Mouse (Mus musculus): ENCODE measurements around the gene Ctnna2. TPM values are rescaled to one million over a fixed set of nuclear protein-coding genes. Genes with fewer than 3 reads are reported as not detected.
A peak's percentile ranks its signal among the peaks of the same experiment; 100 is the strongest.

The Ctnna2 gene
- polyA plus RNA-seq, 1 experiment from 2014 or later: 89.0 TPM

DNA sequence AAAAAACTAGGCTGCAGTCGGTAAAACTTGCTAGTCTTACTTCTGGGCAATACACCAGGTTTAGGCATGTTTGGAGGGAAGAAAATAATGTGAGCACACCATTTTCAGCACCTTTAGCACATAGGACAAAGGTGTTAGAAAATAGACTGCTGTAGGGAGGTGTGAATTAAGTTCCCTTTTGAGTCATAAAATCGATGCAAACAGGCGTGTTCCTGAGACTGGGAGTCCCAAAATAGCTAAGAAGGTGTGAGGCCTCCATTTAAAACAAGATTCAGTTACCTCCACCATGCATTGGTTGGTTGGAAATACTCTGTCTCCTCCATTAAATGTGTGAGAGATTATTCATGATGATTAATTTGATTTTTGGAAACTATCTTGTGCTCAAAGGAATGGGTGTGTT, 50.1 kb downstream of the Ctnna2 start:
- Histone ChIP-seq H3K9me3 (replicated peaks; ENCODE audit: control insufficient read depth, low read length) (no peaks in the 10 kb centered on the region), H3K4me1 (ENCODE audit: control insufficient read depth, insufficient read depth, low read length) (no peaks in the 10 kb centered on the region), H3K4me2 (ENCODE audit: low read length) (no peak overlapping the region), H3K27ac (ENCODE audit: low read depth, low read length) (no peak overlapping the region), H3K4me3 (ENCODE audit: low read depth, low read length) (no peak overlapping the region), H3K9ac (ENCODE audit: low read length) (no peak overlapping the region), H3K36me3 (ENCODE audit: control insufficient read depth, insufficient read depth, low read length) (no peaks in the 10 kb centered on the region), H3K27me3 (replicated peaks; ENCODE audit: control insufficient read depth, insufficient read depth, low read length) (no peaks in the 10 kb centered on the region)
- DNase-seq (ENCODE audit: low spot score): no peak
- ATAC-seq: no peak
- WGBS: 87% methylated on average over 3 of the region's 3 CpGs

DNA sequence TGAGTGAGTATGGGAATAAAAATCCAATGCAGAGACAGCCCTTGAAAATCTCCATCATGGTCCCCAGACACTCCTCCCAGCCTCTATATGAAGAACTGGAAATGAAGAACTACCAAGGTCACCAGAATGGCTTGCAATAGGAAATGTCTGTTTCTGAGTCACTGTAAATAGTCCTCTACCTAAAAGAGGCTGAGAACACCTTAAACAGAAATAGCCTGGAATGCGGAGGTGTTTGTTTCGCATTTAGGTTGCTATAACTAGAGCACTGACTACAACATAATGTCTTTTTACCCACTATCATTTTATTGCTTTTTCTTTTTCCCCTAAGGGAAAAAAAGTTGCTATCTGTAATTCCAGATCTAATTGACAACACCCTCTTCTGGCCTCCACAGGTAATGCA, 106.3 kb downstream of the Ctnna2 start:
- Histone ChIP-seq H3K27ac (ENCODE audit: low read depth, low read length) (no peak overlapping the region), H3K4me2 (ENCODE audit: low read length) (no peak overlapping the region), H3K9ac (ENCODE audit: low read length) (no peak overlapping the region), H3K36me3 (ENCODE audit: control insufficient read depth, insufficient read depth, low read length) (no peaks in the 10 kb centered on the region), H3K27me3 (replicated peaks; ENCODE audit: control insufficient read depth, insufficient read depth, low read length) (no peaks in the 10 kb centered on the region), H3K4me3 (ENCODE audit: low read depth, low read length) (no peak overlapping the region), H3K4me1 (ENCODE audit: control insufficient read depth, insufficient read depth, low read length) (no peaks in the 10 kb centered on the region), H3K9me3 (replicated peaks; ENCODE audit: control insufficient read depth, low read length) (no peaks in the 10 kb centered on the region)
- WGBS: 100% methylated on average over 2 of the region's 2 CpGs
- ATAC-seq (no peak), DNase-seq (ENCODE audit: low spot score) (no peak)

GRCm38 (mm10) chr6:77869313-77869712, 110.2 kb downstream of the Ctnna2 start:
- no peak overlapping the region for H3K4me2 ChIP-seq (ENCODE audit: low read length)
- 67% methylated on average over 2 of the region's 2 CpGs for WGBS
- ATAC-seq (no peak), DNase-seq (ENCODE audit: low spot score) (no peak)
- no peaks in the 10 kb centered on the region for H3K27me3 ChIP-seq (replicated peaks; ENCODE audit: control insufficient read depth, insufficient read depth, low read length)
- H3K9ac ChIP-seq (ENCODE audit: low read length): no peak overlapping the region
- H3K4me3 ChIP-seq (ENCODE audit: low read depth, low read length): no peak overlapping the region
- H3K4me1 ChIP-seq (ENCODE audit: control insufficient read depth, insufficient read depth, low read length): no peaks in the 10 kb centered on the region
- no peak overlapping the region for H3K27ac ChIP-seq (ENCODE audit: low read depth, low read length)
- H3K36me3 ChIP-seq (ENCODE audit: control insufficient read depth, insufficient read depth, low read length): no peaks in the 10 kb centered on the region
- H3K9me3 ChIP-seq (replicated peaks; ENCODE audit: control insufficient read depth, low read length): no peaks in the 10 kb centered on the region

- Histone ChIP-seq H3K27me3 (replicated peaks; ENCODE audit: control insufficient read depth, insufficient read depth, low read length) (no peaks in the 10 kb centered on the region), H3K4me2 (ENCODE audit: low read length) (no peak overlapping the region), H3K9me3 (replicated peaks; ENCODE audit: control insufficient read depth, low read length) (no peaks in the 10 kb centered on the region), H3K4me1 (ENCODE audit: control insufficient read depth, insufficient read depth, low read length) (no peaks in the 10 kb centered on the region), H3K27ac (ENCODE audit: low read depth, low read length) (no peak overlapping the region), H3K36me3 (ENCODE audit: control insufficient read depth, insufficient read depth, low read length) (no peaks in the 10 kb centered on the region), H3K9ac (ENCODE audit: low read length) (no peak overlapping the region), H3K4me3 (ENCODE audit: low read depth, low read length) (no peak overlapping the region)
- DNase-seq (ENCODE audit: low spot score): no peak
- WGBS: 61% methylated on average over 3 of the region's 3 CpGs
- ATAC-seq: no peak
Measured at GRCm38 (mm10) chr6:77868119-77868518, 111.4 kb downstream of the Ctnna2 start.

GRCm38 (mm10) chr6:77863379-77863778, 116.1 kb downstream of the Ctnna2 start:
- no peak overlapping the region for H3K27ac ChIP-seq (ENCODE audit: low read depth, low read length)
- no peaks in the 10 kb centered on the region for H3K4me1 ChIP-seq (ENCODE audit: control insufficient read depth, insufficient read depth, low read length)
- H3K4me3 ChIP-seq (ENCODE audit: low read depth, low read length): no peak overlapping the region
- WGBS: 91% methylated on average over 2 of the region's 2 CpGs
- H3K9ac ChIP-seq (ENCODE audit: low read length): no peak overlapping the region
- no peaks in the 10 kb centered on the region for H3K36me3 ChIP-seq (ENCODE audit: control insufficient read depth, insufficient read depth, low read length)
- ATAC-seq: no peak
- no peaks in the 10 kb centered on the region for H3K9me3 ChIP-seq (replicated peaks; ENCODE audit: control insufficient read depth, low read length)
- DNase-seq (ENCODE audit: low spot score): no peak
- H3K27me3 ChIP-seq (replicated peaks; ENCODE audit: control insufficient read depth, insufficient read depth, low read length): no peaks in the 10 kb centered on the region
- no peak overlapping the region for H3K4me2 ChIP-seq (ENCODE audit: low read length)

- Histone ChIP-seq H3K4me1 (ENCODE audit: control insufficient read depth, insufficient read depth, low read length) (no peaks in the 10 kb centered on the region), H3K36me3 (ENCODE audit: control insufficient read depth, insufficient read depth, low read length) (no peaks in the 10 kb centered on the region), H3K27me3 (replicated peaks; ENCODE audit: control insufficient read depth, insufficient read depth, low read length) (no peaks in the 10 kb centered on the region), H3K9ac (ENCODE audit: low read length) (no peak overlapping the region), H3K4me2 (ENCODE audit: low read length) (no peak overlapping the region), H3K9me3 (replicated peaks; ENCODE audit: control insufficient read depth, low read length) (no peaks in the 10 kb centered on the region), H3K4me3 (ENCODE audit: low read depth, low read length) (no peak overlapping the region), H3K27ac (ENCODE audit: low read depth, low read length) (no peak overlapping the region)
- DNase-seq (ENCODE audit: low spot score): no peak
- no peak for ATAC-seq
- WGBS: 89% methylated on average over 6 of the region's 6 CpGs
Measured at GRCm38 (mm10) chr6:77862781-77863180, 116.7 kb downstream of the Ctnna2 start.

DNA sequence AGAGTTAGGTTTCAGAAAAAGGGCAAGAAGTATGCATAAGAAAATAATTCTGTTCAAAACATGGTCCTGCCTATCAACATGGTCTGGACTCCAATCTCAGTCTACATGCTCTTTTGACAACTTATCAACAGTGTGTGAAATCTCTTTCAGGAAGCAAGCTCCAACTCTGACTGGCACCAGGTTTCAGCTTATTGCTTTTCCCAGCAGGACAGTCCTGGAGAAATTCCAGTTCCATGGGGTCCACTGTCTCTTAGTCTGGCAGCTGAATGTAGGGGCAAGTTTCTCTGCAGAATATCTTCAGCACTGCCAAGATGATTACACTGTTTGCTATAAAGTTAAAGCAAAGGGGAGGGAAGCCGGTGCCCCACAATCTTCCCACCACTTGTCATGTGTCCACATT, 130.1 kb downstream of the Ctnna2 start:
- H3K4me3 ChIP-seq (ENCODE audit: low read depth, low read length): no peak overlapping the region
- H3K27ac ChIP-seq (ENCODE audit: low read depth, low read length): no peak overlapping the region
- no peak overlapping the region for H3K9ac ChIP-seq (ENCODE audit: low read length)
- no peaks in the 10 kb centered on the region for H3K27me3 ChIP-seq (replicated peaks; ENCODE audit: control insufficient read depth, insufficient read depth, low read length)
- no peaks in the 10 kb centered on the region for H3K36me3 ChIP-seq (ENCODE audit: control insufficient read depth, insufficient read depth, low read length)
- 88% methylated on average over 1 of the region's 1 CpGs for WGBS
- H3K4me2 ChIP-seq (ENCODE audit: low read length): no peak overlapping the region
- DNase-seq (ENCODE audit: low spot score): peak; percentile 23
- no peaks in the 10 kb centered on the region for H3K4me1 ChIP-seq (ENCODE audit: control insufficient read depth, insufficient read depth, low read length)
- ATAC-seq: no peak
- H3K9me3 ChIP-seq (replicated peaks; ENCODE audit: control insufficient read depth, low read length): no peaks in the 10 kb centered on the region

DNA sequence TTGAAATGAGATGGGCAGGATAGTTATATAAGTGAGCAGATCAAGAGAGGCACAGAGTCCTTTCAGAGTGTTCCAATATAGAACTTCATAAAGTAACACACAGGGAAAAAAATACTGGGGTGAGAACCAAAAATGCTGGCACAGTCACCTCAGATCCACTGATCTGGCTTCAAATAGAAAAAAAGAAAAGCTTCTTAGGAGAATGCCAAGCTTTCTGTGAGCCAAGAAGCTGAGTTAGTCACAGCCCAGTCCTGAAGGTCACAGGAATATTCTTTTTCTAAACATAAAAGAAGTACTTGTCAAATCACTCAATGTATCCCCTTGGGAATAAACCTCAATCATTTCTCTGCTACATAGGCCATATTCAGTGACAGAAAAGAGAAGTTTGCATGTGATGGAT, 130.7 kb downstream of the Ctnna2 start:
- Histone ChIP-seq H3K4me2 (ENCODE audit: low read length) (no peak overlapping the region), H3K27ac (ENCODE audit: low read depth, low read length) (no peak overlapping the region), H3K4me3 (ENCODE audit: low read depth, low read length) (no peak overlapping the region), H3K27me3 (replicated peaks; ENCODE audit: control insufficient read depth, insufficient read depth, low read length) (no peaks in the 10 kb centered on the region), H3K36me3 (ENCODE audit: control insufficient read depth, insufficient read depth, low read length) (no peaks in the 10 kb centered on the region), H3K9ac (ENCODE audit: low read length) (no peak overlapping the region), H3K9me3 (replicated peaks; ENCODE audit: control insufficient read depth, low read length) (no peaks in the 10 kb centered on the region), H3K4me1 (ENCODE audit: control insufficient read depth, insufficient read depth, low read length) (no peaks in the 10 kb centered on the region)
- ATAC-seq: no peak
- DNase-seq (ENCODE audit: low spot score): no peak

DNA sequence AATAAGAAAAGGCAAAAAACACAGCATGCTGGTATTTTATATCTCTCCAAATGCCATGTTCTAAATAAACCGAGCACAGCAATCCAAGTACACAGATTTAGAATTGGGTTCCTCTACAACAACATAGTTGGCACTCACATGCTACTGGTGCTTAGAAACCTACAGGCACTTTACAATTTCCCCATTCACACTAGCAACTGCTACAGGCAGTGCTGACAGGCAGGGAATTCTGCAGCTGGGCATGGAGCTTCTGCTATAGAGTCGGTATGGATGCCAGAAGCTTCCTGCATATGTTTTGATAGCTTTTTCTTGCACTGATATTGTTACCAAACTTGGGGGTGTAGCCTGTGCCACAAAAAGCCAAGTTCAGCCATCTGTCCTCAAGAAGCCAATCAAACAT, 131.8 kb downstream of the Ctnna2 start:
- WGBS: 87% methylated on average over 2 of the region's 2 CpGs
- Histone ChIP-seq H3K27ac (ENCODE audit: low read depth, low read length) (no peak overlapping the region), H3K9me3 (replicated peaks; ENCODE audit: control insufficient read depth, low read length) (no peaks in the 10 kb centered on the region), H3K4me1 (ENCODE audit: control insufficient read depth, insufficient read depth, low read length) (no peaks in the 10 kb centered on the region), H3K36me3 (ENCODE audit: control insufficient read depth, insufficient read depth, low read length) (no peaks in the 10 kb centered on the region), H3K9ac (ENCODE audit: low read length) (no peak overlapping the region), H3K4me2 (ENCODE audit: low read length) (no peak overlapping the region), H3K4me3 (ENCODE audit: low read depth, low read length) (no peak overlapping the region), H3K27me3 (replicated peaks; ENCODE audit: control insufficient read depth, insufficient read depth, low read length) (no peaks in the 10 kb centered on the region)
- ATAC-seq (peak; percentile 70; the same call in 1 of the 2 replicates), DNase-seq (ENCODE audit: low spot score) (peak; percentile 72)

All from forebrain, embryonic 14.5 days (tissue).